Mouse (Mus musculus): ENCODE measurements around the gene Birc3.
"Not testable (repeated sequence)": the region's sequence is repeated elsewhere in the genome, so short reads cannot be mapped to it uniquely, and the experiment has no call there.

Birc3 gene

GRCm38 (mm10) chr9:7872775-7873439 lies at the start of gene Birc3:
TSS of gene Birc3 (minus strand) at chr9:7873186.
- peak; percentile 2 for DNase-seq

DNA sequence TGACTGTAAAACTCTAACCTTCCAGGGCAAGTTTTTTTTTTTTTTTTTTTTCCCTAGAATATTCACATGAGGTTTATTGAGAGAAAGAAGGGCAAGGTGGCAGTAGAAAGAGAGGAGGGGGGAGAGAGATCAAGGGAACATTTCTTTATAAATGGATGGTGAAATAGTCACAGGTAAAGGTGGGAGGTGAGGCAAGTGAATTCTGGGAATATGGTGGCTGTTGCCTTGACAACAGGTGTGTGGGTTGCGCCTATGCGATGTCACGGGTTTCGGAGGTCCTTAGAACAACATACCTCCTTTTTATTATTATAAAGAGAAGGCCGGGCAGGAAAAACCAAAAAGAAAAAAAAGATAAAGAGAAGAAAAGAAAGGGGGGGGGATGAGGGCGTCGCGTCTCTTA lies 41.9 kb upstream of the Birc3 start:
- no peak for DNase-seq

DNA sequence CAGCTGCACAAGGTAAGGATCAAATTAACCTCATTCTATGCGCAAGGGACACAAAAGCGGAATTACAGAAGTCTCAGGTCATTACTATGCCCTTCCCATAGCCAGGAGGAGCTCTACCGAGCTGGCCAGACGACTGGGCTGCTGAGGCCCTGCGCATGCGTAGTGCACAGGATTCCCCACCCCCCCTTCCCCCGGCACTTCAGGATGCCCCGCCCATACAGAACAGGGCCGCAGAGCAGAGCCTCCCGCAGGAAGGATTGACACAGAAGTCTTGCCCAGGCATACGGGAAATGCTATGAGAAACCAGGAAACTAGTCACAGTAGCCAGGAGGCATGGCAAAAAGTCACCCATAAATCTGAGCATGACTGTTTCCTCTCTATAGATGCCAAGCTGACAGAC lies 41.5 kb upstream of the Birc3 start:
- peak; percentile 9 for DNase-seq

DNA sequence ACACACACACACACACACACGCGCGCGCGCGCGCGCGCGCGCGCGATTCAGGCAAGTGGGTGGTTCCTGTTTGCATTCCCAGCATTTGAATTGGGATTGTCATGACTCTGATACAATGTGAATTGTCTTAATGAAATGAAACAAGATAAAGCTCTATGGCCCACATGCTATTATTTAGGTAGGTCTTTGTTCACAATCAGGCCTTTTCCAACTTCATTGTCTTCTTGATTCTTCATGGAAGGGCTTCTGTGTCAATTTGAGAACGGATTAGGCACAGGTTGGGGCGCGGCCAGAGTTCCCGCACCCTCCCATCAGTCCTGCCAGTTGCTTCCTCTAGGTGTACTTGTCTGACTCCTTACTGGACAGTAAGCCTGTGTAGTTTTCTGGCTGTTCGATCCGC lies 41.0 kb upstream of the Birc3 start:
- DNase-seq = no peak

DNA sequence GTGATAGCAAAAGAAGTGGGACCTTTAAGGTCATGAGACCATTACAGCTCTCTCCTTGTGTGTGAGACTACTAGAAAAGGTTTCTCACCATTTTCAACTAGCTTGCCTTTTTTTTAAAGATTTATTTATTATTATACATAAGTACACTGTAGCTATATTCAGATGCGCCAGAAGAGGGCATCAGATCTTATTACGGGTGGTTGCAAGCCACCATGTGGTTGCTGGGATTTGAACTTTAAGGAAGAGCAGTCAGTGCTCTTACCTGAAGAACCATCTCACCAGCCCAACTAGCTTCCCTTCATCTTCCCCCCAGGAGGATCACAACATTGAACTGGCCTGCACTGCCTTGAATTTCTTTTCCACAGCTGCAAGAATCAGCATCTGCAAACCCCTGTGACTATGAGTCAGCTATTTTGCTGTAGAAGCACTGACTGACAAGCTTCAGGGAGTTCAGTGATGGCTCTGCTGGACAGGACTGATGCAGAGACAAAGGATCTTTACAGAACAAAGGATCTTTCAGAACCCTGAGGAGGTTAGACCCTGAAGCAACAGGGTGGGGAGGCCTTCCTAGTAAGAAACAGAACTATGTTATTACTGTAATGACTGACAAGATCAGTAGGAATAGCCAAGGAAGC lies 34.5 kb upstream of the Birc3 start:
- DNase-seq = no peak

DNA sequence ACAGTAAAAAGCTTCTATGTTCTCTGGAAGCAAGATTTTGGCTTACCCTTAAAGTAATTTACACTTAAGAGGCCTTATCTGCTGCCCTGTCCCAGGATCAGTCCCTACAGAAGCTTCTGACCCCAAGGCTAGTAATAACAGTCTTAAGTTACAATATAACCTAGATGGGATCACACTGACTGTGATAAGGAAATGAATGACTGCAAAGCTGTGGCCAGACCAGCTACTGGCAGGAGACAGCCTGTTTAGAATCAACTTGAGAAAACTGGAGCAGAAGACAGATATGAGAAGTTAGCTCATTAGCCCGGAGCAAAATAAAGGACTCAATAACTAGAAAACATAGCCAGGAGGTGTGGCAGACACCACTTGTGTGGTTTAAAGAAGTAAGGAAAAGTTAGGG lies 33.6 kb upstream of the Birc3 start:
- no peak for DNase-seq

DNA sequence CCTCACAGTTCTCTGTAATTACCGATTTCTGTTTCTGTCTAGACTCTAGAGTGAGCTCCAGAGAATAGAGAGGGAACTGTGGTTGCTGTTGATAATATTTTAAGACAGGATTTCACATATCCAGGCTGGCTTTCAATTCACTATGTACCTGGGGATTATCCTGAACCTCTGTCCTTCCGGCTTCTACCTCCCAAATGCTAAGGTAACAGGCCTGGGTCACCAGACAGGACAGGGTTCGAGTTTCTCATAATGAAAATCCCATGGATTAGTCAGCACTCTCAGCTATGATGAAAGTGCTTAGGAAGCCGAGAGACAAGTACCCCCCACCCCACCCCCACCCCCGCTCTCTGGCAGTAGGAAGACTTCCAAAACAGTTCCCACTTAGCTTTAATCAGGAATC lies 30.8 kb upstream of the Birc3 start:
- no peak for DNase-seq

- no peak for DNase-seq
Measured at GRCm38 (mm10) chr9:7903262-7903661, 30.3 kb upstream of the Birc3 start.

- DNase-seq = no peak
Measured at GRCm38 (mm10) chr9:7902311-7902710, 29.3 kb upstream of the Birc3 start.

DNA sequence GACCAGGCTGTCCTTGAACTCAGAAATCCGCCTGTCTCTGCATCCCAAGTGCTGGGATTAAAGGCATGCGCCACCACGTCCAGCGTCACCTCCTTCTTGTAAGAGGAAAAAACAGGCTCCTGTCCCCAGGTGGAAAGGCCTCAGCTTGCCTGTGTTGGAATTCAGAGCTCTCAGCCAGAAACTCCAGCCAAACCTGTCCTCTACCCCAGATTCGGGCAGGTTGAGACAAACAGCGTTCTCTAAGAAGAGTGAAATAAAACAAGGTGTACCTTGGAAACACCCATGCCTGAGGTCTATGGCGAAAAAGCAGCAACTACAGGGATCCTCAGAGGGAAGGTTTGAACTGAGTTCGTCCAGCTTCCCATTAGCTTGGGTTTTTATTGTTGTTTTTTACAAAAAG lies 28.0 kb upstream of the Birc3 start:
- DNase-seq = no peak

GRCm38 (mm10) chr9:7897502-7897901 lies 24.5 kb upstream of the Birc3 start:
- DNase-seq = peak; percentile 56

- DNase-seq = not testable (repeated sequence)
Measured at GRCm38 (mm10) chr9:7891796-7892195, 18.8 kb upstream of the Birc3 start.

GRCm38 (mm10) chr9:7891177-7891576 lies 18.2 kb upstream of the Birc3 start:
- no peak for DNase-seq

GRCm38 (mm10) chr9:7884346-7884745 lies 11.4 kb upstream of the Birc3 start:
- no peak for DNase-seq

DNA sequence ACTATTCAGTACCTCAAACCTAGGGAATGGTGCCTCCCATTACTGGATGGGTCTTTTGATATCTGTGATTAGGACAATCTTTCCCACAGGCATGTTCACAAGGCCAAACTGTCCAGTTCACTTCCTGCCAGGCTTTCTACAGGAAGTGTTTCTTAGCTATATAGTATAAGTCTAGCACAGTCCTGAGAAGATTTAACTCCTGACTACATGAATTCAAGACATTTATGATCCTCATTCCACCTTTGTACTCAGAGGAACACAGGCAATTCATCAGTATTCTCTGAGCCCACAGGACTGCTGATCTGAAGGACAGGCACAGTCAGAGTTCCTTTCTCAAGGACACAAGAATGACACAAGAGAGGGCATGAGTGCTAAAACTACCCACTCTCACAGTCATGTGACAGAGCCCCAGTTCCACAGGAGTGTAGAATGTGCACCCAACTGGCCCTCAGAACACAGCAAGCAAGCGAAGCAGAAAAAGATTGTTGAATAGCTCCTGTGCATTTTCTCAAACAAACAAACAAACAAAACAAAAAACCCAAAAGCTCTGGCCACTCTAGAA lies 9.4 kb upstream of the Birc3 start:
- DNase-seq = no peak

- no peak for DNase-seq
Measured at GRCm38 (mm10) chr9:7873511-7874211, 675 bp upstream of the Birc3 start.

DNA sequence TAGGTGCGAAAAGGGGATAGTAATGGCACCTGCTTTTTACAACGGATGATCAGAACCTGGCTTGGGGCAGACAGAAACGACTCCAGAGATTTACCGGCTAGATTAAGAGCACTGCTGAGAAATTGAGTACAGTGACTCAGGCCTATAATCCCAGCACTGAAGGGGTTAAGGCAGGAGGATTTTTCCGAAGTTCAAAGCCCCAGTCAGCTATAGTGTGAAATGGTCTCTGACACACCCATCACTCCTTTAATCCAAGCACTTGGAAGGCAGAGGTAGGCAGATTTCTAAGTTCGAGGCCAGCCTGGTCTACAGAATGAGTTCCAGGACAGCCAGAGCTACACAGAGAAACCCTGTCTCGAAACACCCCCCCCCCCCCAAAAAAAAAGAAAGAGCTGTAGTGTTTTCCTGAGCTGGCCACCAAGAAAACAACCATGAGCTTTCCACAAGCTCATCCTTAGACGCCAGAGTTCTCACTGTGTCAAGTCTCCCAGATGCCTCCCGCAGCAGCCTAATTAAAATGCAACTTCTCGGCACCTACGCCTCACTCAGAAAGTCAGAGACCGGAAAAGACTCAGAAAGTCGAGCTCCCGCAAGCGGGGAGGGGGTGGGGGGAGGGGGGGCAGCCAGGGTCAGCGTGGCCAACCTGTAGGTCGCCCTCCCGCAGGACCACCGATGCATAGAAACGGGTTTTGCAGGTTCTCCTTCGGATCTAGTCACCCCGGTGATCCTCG lies 777 bp downstream of the Birc3 start:
- no peak for DNase-seq

GRCm38 (mm10) chr9:7871316-7872043 lies 1.5 kb downstream of the Birc3 start:
- DNase-seq = no peak

DNA sequence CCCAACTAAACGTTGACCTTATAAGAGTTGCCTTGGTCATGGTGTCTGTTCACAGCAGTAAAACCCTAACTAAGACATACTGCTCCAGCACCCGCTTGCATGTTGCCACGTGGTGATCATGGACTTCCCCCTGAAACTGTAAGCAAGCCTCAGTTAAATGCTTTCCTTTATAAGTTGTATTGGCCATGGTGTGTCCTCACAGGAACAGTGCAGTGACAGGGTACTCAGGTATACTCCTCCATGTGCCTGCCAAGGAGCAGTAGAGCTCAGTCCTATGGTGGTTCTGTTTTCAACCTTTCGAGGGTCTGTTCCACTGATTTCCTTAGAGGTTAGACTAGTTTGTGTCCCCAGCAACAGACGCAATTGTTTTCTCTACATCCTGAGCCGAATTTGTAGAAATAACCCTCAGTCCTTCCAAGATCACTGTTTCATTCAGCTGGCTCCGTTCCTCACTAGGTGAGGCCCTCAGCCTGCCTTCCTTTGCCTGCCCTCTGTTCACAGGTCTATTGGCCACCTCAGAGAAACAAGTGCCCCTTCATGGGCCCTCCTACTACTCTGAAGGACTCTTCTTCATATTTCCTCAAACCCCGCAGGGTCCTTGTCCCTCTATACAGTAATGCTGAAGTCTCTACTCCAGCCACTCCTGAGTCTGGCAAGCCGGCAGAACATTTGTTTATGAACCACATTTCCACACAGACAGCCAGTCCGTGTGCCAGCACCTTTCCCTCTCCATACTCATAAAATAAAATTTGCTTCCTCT lies 2.2 kb downstream of the Birc3 start:
- DNase-seq = no peak

- DNase-seq = no peak
Measured at GRCm38 (mm10) chr9:7868838-7869491, 4.0 kb downstream of the Birc3 start.

GRCm38 (mm10) chr9:7867981-7868380 lies 5.0 kb downstream of the Birc3 start:
- DNase-seq = no peak
